Mouse (Mus musculus) myocyte (in vitro differentiated cells): ENCODE measurements around the gene Irak2. TPM values are rescaled to one million over a fixed set of nuclear protein-coding genes. Genes with fewer than 3 reads are reported as not detected.

Source experiments
- H3K27me3 ChIP-seq: one replicate; pipeline ENCODE4 v1.6.1; 2011; ENCODE audit not compliant: control insufficient read depth, insufficient read depth, insufficient read length
- H3K36me3 ChIP-seq: one replicate; pipeline ENCODE4 v1.6.1; 2011; ENCODE audit not compliant: control insufficient read depth, insufficient read depth
- H3K4me2 ChIP-seq: one replicate; pipeline ENCODE4 v1.6.1; 2011; ENCODE audit warnings: low read depth, control low read depth
- H3K4me3 ChIP-seq: one replicate; pipeline ENCODE4 v1.5.1; 2011; ENCODE audit warnings: mild to moderate bottlenecking, control low read depth, moderate library complexity
- H3K79me2 ChIP-seq: one replicate; pipeline ENCODE4 v1.6.1; 2011; ENCODE audit not compliant: control insufficient read depth, insufficient read depth
- H3ac ChIP-seq: one replicate; pipeline ENCODE4 v1.6.1; 2011; ENCODE audit not compliant: control insufficient read depth, insufficient read length
- CEBPB ChIP-seq: IDR thresholded peaks from 2 replicates; pipeline ENCODE4 v1.6.1; 2011; ENCODE audit warnings: mild to moderate bottlenecking, moderate library complexity; ENCODE audit not compliant: poor library complexity, insufficient read depth, severe bottlenecking
- E2F4 ChIP-seq: IDR thresholded peaks from one replicate; pipeline ENCODE4 v1.6.1; 2011; ENCODE audit warnings: mild to moderate bottlenecking, control low read depth, moderate library complexity; ENCODE audit not compliant: insufficient read depth
- MAX ChIP-seq: IDR thresholded peaks from one replicate; pipeline ENCODE4 v1.6.1; 2011; ENCODE audit warnings: low read depth, mild to moderate bottlenecking, control low read depth
- MYOD1 ChIP-seq, 3 experiments: IDR thresholded peaks; one replicate each; pipeline ENCODE4 v1.6.1; 2011; ENCODE audit warnings: control low read depth in 2 of 3, low read depth in 2 of 3, mild to moderate bottlenecking in 2 of 3, moderate library complexity in 1 of 3; ENCODE audit not compliant: insufficient read length in 2 of 3, control insufficient read depth in 1 of 3
- MYOG ChIP-seq, 3 experiments: IDR thresholded peaks; one replicate each; pipeline ENCODE4 v1.6.1; 2011; ENCODE audit warnings: control low read depth in 2 of 3, low read depth in 2 of 3, mild to moderate bottlenecking in 2 of 3; ENCODE audit not compliant: insufficient read length in 2 of 3, control insufficient read depth in 1 of 3, insufficient read depth in 1 of 3
- POLR2A ChIP-seq: IDR thresholded peaks from one replicate; pipeline ENCODE4 v1.6.1; 2011; ENCODE audit warnings: low read depth, mild to moderate bottlenecking, control low read depth, moderate library complexity; ENCODE audit not compliant: insufficient read length
- POLR2AphosphoS2 ChIP-seq: IDR thresholded peaks from one replicate; pipeline ENCODE4 v1.6.1; 2011; ENCODE audit warnings: low read depth, control low read depth; ENCODE audit not compliant: insufficient read length
- REST ChIP-seq: IDR thresholded peaks from one replicate; pipeline ENCODE4 v1.6.1; 2011; ENCODE audit warnings: mild to moderate bottlenecking, control low read depth, moderate library complexity; ENCODE audit not compliant: insufficient read depth, insufficient read length
- SRF ChIP-seq: IDR thresholded peaks from one replicate; pipeline ENCODE4 v1.6.1; 2011; ENCODE audit warnings: low read depth; ENCODE audit not compliant: control insufficient read depth, insufficient read length
- TCF12 ChIP-seq: IDR thresholded peaks from one replicate; pipeline ENCODE4 v1.6.1; 2011; ENCODE audit warnings: mild to moderate bottlenecking, control low read depth; ENCODE audit not compliant: poor library complexity, insufficient read depth, severe bottlenecking
- TCF3 ChIP-seq: IDR thresholded peaks from one replicate; pipeline ENCODE4 v1.6.1; 2011; ENCODE audit warnings: low read depth, control low read depth; ENCODE audit not compliant: insufficient read length
- USF1 ChIP-seq: IDR thresholded peaks from one replicate; pipeline ENCODE4 v1.6.1; 2011; ENCODE audit warnings: low read depth, mild to moderate bottlenecking, control low read depth, moderate library complexity
- polyA plus RNA-seq: library from polyadenylated mRNA; unstranded; fragments of >200 nt; fragmentation: generic; extraction: Trizol; gene quantifications from one replicate; pipeline ENCODE4 v1.2.1, GENCODE M21; 2012; ENCODE audit warnings: missing spikeins

The Irak2 gene
- polyA plus RNA-seq, 1 experiment: 17.0 TPM

DNA sequence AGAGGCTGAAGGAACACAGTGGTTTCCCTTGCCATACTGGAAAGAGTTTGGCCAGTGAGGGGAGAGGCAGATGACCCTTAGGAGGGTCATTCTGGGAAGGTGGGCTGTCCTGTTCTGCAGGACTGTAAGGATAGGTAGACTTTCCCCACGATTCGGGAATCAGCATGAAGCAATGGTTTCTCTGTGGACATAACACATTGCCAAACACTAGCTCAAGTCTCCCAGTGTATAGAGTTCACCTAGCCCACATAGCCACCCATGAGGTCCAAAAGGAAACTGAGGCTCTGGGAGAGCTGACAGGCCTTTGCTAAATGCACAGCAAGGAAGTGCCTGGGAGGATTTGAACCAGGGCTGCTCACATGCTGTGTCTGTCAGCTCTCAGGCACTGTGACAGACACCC is 5.7 kb downstream of the Irak2 start:
- TF ChIP-seq USF1: no peak
- TF ChIP-seq POLR2A: no peak
- no peak for TF ChIP-seq MYOD1 (IDR thresholded peaks at IDR 0.05; ENCODE audit: control insufficient read depth in 1 of 3, insufficient read length in 2 of 3, low read depth in 2 of 3)
- TF ChIP-seq SRF: no peak
- TF ChIP-seq POLR2AphosphoS2: no peak
- H3K4me2 ChIP-seq: no peak overlapping the region
- no peak overlapping the region for H3K4me3 ChIP-seq
- H3K36me3 ChIP-seq: no peaks in the 10 kb centered on the region
- no peaks in the 10 kb centered on the region for H3K27me3 ChIP-seq
- H3K79me2 ChIP-seq: peaks cover 4% of the 10 kb centered on the region
- H3ac ChIP-seq: no peak overlapping the region

DNA sequence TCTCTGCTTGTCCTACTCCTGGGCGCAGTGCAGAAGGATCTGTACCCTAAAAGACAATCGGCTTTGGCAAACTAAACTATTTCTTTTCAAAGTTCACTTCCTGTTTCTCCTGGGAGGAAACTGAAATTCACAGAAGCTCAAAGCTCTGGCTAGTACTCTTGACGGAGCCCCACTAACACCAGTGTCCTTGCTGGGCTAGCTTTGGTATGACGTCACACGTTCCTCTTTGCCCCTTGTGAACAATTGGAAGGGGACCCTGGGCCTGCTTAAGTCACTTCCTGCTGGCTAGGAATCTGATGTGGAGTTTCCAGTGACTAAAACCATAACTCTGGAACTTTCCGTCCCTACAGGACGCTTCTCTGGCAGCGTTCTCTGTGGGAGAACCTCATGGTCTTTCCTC is 6.5 kb downstream of the Irak2 start:
- H3K79me2 ChIP-seq: no peaks in the 10 kb centered on the region
- no peak overlapping the region for H3K4me2 ChIP-seq
- TF ChIP-seq MYOD1 (IDR thresholded peaks at IDR 0.05; ENCODE audit: control insufficient read depth in 1 of 3, insufficient read length in 2 of 3, low read depth in 2 of 3) (no peak), MYOG (IDR thresholded peaks at IDR 0.05; ENCODE audit: control insufficient read depth in 1 of 3, insufficient read depth in 1 of 3, insufficient read length in 2 of 3, low read depth in 2 of 3) (no peak), USF1 (no peak), REST (no peak)
- H3K4me3 ChIP-seq: no peak overlapping the region
- no peaks in the 10 kb centered on the region for H3K36me3 ChIP-seq
- no peaks in the 10 kb centered on the region for H3K27me3 ChIP-seq
- H3ac ChIP-seq: no peak overlapping the region

DNA sequence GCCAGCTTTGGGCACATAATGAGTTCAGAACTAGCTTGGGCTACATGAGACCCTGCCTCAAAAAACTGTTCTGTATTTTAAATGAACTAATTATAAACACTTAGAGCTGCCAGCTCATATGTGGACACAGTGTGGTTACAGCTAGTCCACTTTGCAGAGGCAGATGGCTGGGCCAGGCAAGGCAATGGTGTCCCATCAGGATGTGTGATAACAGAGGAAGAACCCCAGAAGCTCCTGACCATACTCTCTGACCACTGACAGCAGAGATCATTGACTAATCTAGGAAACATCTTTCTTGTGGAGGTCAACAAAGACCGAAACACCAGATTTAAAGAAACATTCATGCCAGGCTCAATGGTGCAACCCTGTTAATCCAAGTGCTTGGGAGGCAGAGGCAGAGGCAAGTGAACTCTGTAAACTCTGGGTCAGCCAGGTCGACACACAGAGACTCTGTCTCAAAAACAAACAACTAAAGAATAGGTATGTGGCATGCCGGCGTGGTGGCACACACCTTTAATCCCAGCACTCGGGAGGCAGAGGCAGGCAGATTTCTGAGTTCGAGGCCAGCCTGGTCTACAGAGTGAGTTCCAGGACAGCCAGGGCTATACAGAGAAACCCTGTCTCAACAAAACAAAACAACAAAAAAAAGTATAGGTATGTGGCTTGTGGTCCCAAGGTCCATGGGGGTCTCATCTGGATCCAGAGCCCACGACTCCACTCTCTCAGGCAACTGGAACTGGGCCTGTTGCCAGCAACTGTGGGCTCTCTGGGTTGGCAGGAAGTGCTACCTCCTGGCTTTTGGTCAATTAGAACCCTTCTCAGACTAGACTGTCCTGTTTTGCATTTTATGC is 11.3 kb downstream of the Irak2 start:
- H3K27me3 ChIP-seq: no peaks in the 10 kb centered on the region
- no peak overlapping the region for H3ac ChIP-seq
- no peaks in the 10 kb centered on the region for H3K79me2 ChIP-seq
- no peak overlapping the region for H3K4me3 ChIP-seq
- TF ChIP-seq SRF (no peak), CEBPB (no peak), REST (no peak), POLR2AphosphoS2 (no peak), POLR2A (no peak), MAX (no peak), MYOD1 (IDR thresholded peaks at IDR 0.05; ENCODE audit: control insufficient read depth in 1 of 3, insufficient read length in 2 of 3, low read depth in 2 of 3) (no peak), USF1 (no peak), MYOG (IDR thresholded peaks at IDR 0.05; ENCODE audit: control insufficient read depth in 1 of 3, insufficient read depth in 1 of 3, insufficient read length in 2 of 3, low read depth in 2 of 3) (no peak), TCF3 (no peak), TCF12 (no peak), E2F4 (no peak)
- no peak overlapping the region for H3K4me2 ChIP-seq
- no peaks in the 10 kb centered on the region for H3K36me3 ChIP-seq

DNA sequence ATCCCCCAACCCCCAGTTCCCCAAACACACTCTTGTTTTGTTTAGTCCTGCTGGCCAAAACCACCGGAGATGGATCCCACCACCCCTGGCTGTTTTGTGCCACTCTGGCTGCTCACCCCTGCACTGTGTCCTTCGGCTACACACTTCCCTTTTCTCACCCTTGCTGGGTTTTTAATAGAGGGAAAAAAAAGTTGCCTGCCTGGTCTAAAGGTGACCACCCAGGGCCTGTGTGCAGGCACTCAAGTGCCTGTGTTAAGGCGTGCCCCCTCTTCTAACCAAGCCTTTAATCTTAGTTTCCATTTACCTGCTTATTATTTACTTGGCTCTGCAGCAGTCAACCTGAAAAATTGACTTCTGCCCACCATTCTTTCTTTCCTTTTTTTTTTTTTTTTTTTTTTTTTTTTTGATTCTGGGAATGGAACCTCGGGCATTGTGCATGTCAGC is 12.0 kb downstream of the Irak2 start:
- H3K4me3 ChIP-seq: no peak overlapping the region
- H3ac ChIP-seq: no peak overlapping the region
- no peak overlapping the region for H3K4me2 ChIP-seq
- no peaks in the 10 kb centered on the region for H3K79me2 ChIP-seq
- TF ChIP-seq MAX (no peak), MYOG (IDR thresholded peaks at IDR 0.05; ENCODE audit: control insufficient read depth in 1 of 3, insufficient read depth in 1 of 3, insufficient read length in 2 of 3, low read depth in 2 of 3) (no peak), POLR2A (no peak), E2F4 (no peak), CEBPB (no peak), TCF12 (no peak), REST (no peak), POLR2AphosphoS2 (no peak), USF1 (no peak), SRF (no peak), MYOD1 (IDR thresholded peaks at IDR 0.05; ENCODE audit: control insufficient read depth in 1 of 3, insufficient read length in 2 of 3, low read depth in 2 of 3) (no peak), TCF3 (no peak)
- no peaks in the 10 kb centered on the region for H3K27me3 ChIP-seq
- no peaks in the 10 kb centered on the region for H3K36me3 ChIP-seq

DNA sequence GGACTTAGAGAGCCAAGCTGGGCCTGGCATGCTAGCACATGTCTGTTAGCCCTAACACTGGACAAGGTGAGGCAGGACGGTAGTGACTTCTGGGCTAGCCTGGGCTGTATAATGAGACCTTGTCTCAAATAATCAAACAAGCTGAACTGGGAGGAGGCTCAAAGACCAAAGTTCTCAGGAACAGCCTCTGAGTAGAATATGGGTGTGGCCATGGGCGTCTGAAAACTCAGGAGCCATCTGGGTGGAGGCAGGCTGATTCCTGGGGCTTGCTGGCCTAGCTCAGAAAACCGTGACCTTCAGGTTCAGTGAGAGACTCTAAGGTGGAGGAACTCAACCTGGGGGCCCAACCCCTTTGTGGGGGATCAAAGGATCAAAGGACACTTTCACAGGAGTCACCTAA is 13.4 kb downstream of the Irak2 start:
- no peak overlapping the region for H3K4me2 ChIP-seq
- H3K79me2 ChIP-seq: no peaks in the 10 kb centered on the region
- no peak overlapping the region for H3K4me3 ChIP-seq
- TF ChIP-seq E2F4 (no peak), MYOG (IDR thresholded peaks at IDR 0.05; ENCODE audit: control insufficient read depth in 1 of 3, insufficient read depth in 1 of 3, insufficient read length in 2 of 3, low read depth in 2 of 3) (no peak), MYOD1 (IDR thresholded peaks at IDR 0.05; ENCODE audit: control insufficient read depth in 1 of 3, insufficient read length in 2 of 3, low read depth in 2 of 3) (no peak), SRF (no peak), POLR2AphosphoS2 (no peak), REST (no peak), CEBPB (no peak), TCF3 (no peak), TCF12 (no peak), USF1 (no peak), MAX (no peak), POLR2A (no peak)
- no peaks in the 10 kb centered on the region for H3K27me3 ChIP-seq
- H3K36me3 ChIP-seq: no peaks in the 10 kb centered on the region
- no peak overlapping the region for H3ac ChIP-seq
